Mouse (Mus musculus) hematopoietic stem cell, adult 5-6 weeks (primary cell): Measurements from ENCODE around the gene Rnf111. TPM values are rescaled to one million over a fixed set of nuclear protein-coding genes. Genes with fewer than 3 reads are reported as not detected.
"Not testable (repeated sequence)": the region's sequence is repeated elsewhere in the genome, so short reads cannot be mapped to it uniquely, and the experiment has no call there.

Experiments used
- ATAC-seq, 2 experiments: fragments of 125-278 bp in 1 of 2; replicated peaks in 1 of 2; 2 replicates each; pipeline ENCODE4 v1.8.0; 2016 to 2017; ENCODE audit warnings: inconsistent platforms in 2 of 2, mild to moderate bottlenecking in 2 of 2, moderate number of reproducible peaks in 2 of 2, low read depth in 1 of 2, moderate TSS enrichment in 1 of 2; ENCODE audit not compliant: low FRiP score in 2 of 2, poor library complexity in 2 of 2, severe bottlenecking in 2 of 2, insufficient read depth in 1 of 2, low TSS enrichment in 1 of 2
- total RNA-seq: library from RNA; stranded (forward); fragments of 172-1452, 232-1000 nt; gene quantifications from 2 replicates; pipeline ENCODE4 v1.2.3, GENCODE M21; 2017

Gene Rnf111
- total RNA-seq, 1 experiment from 2014 or later, result 34.8 TPM

DNA sequence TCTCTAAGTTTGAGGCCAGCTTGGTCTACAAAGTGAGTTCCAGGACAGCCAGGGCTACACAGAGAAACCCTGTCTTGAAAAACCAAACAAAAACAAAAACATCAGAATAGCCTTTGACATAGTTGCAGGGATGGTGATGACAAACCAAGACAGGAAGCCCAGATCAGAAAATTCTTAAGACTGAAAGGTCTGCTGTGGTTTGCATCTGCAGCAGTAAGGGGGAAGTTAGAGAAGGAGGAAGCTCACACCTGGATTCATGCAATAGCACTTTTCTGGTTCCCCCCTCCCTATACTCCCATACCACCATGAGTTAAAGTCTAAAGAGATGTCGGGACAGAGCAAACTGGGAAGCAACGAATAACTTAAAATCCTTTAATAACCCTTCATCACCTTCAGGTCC is 2.7 kb upstream of the Rnf111 start:
- 0 out of 4 replicates have a peak, but pooled peaks of 1 of the 2 experiments have one; percentile 14 for ATAC-seq

DNA sequence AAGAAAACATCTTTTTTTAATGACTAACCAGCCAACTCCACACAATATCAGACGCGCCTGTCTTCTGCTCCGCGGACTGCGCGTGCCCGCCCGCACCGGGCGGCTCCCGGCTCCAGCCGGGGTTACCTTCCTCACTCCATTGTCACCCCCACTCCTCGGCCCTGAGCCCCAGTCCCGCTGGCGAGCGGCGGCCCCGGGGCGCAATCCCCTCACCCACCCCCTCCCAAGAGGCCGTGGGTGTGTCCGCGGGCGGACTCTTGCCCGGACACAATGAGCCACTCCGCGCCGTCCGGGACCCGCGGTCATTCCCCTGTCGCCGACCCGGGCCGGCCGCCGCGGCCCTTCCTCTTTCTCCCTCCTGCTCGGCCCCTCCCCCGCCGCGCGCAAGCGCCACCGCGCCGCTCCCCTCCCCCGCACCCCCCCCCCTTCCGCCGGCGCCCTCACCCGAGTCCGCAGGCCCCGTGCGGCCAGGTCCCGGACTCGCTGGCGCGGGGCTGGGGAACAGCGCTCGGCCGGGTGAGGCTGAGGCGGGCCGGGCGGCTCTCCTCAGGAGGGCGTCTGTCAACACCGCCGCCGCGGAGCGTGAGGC is 416 bp downstream of the Rnf111 start:
- ATAC-seq, result peak; percentile 24 to 57; a peak in 2 of 4 replicates

DNA sequence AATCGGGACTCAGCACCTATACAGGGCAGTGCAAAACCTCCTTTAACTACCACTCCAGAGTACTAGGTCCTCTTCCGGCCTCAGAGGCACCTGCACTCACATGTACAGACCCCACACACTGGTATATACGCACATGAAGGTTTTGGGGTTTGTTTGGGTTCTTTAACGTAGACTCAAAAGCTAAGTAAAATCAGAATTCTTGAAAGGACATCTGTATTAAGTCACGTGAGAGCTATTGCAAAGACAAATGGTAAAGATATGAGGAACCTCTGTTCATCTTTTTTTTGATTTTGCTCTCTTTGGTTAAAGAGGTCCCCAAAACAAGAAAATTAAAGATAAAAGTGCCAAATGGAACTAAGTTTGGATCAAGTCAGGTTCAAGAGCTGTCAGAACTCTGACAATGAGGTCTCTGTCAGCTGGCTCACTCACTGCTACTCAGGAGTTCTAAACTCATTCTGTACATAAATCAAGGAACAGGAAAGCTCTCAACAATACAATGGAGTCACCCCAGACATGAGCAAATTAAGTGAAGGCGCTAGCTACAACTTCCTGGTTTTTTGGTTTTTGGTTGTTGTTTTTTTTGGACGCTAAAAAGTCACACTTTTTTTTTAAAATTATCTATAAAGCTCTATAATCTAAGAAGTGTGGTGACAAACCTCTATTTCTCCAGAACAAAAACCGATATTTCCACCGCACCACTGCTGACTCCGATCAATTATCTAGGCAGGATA is 1.1 kb downstream of the Rnf111 start:
- no peak for ATAC-seq

DNA sequence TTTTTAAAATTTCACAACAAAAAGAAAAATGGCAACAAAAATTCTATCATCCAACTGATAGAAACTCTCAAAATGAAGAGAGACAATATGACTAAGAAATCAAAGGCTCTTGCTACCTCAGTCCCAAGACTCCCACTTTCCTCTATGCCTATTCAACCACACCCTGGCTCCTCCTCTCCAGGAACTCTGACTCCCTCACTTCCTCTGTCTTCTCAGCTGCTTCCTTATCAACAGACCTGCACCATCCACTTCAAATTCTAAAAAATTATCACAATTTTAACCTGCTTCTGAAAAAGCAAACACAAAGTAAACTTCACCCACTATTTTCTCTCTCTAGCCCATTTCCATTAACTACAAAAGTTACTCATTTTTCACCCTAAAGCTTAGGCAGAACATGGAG is 6.5 kb downstream of the Rnf111 start:
- no peak for ATAC-seq

DNA sequence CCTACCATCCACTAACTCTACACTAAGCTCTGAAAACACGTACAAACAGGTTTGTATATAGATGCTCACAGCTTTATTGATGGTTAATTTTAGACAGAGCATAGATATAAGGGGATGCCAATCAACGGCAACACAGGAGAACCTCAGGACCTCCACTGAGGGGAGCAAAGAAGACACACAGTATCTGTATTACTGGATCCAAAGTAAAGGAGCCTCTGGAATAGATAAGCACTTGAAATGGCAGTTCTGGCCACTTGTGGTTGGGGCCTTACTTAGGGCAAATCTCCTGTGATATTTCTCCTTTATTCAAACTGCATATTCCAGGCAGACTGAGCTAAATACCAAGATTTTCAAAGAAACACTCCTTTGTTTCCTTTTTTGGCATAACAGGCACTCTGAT is 10.5 kb downstream of the Rnf111 start:
- ATAC-seq, result no peak

DNA sequence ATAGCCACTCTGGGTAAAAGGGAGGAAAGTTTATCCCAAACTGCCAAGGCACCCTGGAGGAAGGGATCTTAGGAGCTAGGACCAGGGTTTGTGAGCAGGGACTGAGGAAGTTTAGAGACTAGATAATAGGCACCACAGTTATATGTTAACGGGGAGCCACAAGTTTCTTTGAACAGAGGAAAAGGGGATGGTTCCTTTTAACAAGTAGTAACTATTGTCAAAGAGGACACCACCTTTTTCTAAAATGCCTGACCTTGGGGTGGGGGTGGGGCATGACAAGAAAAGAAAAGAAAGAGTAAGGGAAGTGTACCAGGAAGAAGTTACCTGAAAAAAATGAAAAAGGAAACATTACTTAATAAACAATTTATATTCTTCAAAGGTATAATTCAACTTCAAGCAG is 12.3 kb downstream of the Rnf111 start:
- ATAC-seq, result no peak

DNA sequence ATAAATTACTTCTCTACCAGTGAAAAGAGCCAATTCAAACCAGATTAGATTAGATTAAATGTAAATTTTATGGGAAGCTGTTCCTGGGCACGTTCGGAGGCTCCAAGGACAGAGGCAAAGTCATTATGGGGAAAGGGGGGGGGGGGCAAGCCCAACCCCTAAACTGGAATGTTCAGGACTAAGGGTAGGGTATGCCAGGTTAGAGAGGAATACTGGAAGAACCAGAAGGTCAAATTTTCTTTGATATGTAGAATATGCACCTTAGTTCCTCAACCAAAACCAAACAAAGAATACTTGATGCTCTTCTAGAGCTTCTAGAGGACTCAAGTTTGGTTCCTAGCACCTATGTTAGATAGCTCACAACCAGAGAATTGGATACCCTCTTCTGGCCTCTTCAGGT is 16.1 kb downstream of the Rnf111 start:
- ATAC-seq, result no peak

DNA sequence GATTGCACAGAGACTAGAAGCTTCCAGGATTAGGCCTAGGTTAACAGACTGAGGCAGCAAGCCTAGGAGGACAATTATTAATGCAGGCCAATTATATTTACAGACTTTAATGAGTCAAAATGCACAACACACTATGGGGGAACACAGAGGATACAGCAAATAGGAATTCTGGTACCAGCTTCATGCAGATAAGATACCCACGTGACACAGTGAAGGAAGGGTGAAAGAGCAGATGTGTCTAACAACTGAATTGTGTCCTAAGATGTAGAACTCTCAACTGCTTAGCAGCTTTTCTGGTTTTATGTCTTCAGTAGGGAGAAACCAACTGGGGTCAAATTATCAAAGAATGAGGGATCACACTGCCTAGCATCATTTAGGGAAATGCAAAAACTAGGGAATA is 17.7 kb downstream of the Rnf111 start:
- ATAC-seq, result no peak

DNA sequence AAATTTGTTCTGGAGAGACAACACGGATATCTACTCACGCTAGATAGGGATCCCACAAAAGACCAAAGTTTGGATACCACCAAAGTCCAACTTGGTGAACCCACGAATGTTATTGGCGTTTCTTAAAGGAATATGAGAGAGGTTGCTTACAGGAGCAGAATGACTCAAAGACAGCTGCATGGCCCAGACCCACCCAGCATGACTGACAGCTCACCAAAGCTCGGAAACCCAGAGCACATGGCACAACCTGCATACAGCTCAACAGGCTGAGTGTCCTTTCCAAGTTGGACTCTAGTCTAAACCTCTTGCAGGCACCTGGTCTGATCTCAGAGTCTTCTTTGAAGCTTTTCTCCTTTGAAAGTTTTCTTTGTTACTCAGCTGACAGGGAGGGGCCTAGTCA is 20.0 kb downstream of the Rnf111 start:
- ATAC-seq, result no peak

DNA sequence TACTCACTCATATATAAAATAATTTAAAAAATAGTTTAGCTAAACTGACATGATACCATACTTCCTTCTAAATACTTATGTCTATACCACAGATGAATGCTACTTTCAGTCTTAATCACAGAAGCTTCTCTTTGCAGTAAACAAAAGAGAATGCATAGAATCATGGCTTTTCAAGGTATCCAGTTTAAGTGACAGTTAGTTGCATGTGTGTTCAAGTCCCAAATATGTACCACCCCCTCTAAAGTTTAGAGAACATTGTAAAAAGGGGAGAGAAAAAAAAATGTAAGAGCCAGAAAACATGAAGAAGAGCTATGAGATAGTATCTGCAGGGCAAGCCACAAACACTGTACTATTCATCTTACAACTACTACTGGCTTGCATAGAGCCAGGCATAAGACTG is 21.7 kb downstream of the Rnf111 start:
- ATAC-seq, result no peak

DNA sequence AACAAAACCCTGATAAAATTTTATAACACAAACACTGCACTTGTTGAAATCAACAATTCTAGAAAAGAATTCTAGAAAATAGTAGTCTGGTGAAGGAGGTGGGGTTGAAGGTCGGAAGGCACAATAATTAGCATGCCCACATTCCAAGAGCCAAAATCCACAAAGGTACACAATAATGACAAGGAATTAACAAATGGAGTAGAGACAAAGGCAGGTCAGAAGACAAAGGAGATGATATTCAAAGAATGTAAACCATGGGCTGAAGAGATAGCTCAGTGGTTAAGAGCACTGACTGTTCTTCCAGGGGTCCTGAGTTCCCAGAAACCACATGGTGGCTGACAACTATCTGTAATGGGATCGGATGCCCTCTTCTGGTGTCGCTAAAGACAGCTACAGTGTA is 26.3 kb downstream of the Rnf111 start:
- no peak for ATAC-seq

DNA sequence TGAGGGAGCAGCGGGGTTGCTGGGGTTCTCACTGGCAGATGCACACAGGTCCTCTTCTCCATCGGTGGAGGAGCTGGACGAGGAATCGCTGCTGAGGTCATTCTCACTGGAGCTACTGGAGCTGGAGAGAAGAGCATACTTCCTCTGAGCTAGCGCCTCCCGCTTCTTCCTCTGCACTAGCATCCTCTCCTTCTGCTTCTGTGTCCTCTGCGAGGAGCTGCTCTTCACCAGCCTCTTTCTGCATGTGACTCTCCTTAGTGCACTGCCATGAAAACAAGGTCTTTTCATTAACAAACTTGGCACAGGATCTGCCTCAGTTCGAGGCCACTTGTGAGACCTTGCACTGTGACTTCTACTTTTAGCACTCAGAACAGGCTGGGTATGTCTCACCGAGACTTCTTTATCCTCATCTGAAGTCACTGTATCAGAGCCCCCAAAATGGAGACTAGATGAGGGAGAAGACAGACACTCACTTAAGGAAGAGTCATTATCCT is 27.7 kb downstream of the Rnf111 start:
- no peak for ATAC-seq

DNA sequence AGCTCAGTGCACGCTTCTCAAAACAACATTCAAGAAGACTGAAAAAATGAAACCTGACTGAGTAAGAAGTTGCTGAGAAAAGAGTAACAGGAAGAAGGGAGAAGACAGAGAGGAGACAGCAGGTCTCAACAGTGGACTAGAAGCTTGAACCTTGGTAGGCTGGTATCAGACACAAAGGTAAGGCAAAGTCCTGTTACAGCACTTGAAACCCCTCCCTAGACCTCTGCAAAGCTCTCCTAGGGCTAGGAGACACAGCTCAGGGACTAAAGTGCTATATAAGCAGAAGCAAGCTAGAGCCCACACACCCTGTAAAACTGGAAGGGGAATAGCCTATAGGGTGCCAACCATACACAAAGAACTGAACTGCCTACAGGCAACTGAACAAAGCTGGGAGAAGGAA is 30.1 kb downstream of the Rnf111 start:
- no peak for ATAC-seq

DNA sequence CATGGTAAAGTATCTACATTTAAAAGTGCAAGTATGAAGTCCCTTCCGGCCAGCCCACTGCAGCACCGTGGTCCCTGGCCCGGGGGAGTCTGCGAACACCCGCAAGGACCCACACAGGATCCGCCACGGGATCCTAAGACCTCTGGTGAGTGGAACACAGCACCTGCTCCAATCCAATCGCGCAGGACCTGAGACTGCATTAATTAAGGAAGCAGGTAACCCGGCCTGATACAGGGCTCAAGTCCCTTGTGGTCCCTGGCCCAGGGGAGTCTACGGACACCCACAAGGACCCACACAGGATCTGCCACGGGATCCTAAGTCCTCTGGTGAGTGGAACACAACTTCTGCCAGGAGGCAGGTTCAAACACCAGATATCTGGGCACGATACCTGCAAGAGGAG is 40.4 kb downstream of the Rnf111 start:
- not testable (repeated sequence) for ATAC-seq

DNA sequence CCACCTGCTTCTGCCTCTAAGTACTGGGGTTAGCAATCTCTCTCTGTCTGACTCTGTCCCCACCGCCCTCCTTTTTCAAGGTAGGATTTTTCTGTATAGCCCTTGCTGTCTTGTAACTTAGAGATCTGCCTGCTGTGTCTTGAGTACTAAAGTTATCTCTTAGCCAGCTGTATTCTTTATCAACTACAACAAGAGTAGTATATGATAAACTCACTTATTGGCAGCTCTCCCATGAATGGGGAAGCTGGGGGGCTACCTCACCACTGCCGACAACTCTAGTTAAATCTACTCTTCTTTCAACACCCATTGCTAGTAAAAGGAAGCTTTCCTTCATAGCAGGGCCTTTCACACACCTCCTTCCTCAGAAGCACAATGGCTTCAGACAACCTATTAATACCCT is 51.2 kb downstream of the Rnf111 start:
- no peak for ATAC-seq

DNA sequence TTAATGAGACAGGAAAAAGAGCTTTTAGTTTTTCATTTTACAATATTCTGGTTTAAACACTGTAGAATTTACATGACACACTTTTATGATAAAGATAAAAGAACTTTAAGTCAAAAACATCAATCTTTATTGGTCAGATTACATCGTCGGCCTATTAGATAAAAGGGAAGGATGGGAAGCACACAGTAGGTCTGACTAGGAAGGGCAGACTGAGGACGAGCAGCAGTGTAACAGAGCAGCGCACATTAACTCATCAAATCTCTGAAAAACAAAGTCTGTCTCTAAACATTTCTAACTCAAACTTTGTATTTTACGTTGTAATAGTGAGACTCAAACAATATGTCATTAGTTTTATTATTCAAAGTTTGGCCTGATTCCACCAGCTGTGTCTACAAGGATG is 54.5 kb downstream of the Rnf111 start:
- no peak for ATAC-seq

DNA sequence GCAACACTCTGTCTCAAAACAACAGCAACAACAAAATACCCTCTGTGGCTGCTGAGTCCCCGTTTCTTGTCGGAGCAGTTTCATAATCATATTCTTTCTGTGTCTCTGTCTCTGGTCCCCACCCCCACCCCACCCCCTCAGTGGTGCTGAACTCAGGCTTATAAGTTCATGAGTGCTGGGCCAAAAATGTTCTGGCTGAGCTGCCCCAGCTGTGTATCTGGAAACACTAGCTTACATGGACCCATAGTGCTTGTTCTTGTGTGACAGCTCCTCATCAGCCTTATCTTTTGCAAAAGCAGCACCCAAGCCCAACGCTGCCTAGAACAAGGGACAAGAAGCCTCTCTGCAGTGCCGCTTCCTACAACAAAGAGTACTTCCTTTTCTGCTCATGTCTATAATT is 63.6 kb downstream of the Rnf111 start:
- ATAC-seq, result no peak

DNA sequence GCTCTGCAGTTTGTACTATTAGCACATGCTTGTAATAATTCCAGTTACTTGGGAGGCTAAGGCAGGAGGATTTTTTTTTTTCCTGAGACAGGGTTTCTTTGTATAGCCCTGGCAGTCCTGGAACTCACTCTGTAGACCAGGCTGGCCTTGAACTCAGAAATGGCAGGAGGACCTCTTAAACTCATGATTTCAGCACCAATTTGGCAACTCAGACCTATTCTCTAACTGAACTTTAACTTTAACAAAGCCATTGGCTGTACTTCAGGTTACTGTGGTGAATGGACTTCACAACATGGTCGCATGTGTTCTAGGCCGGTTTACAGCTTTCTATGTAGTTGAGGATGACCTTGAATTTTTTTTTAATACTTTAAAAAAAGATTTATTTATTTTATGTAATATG is 80.9 kb downstream of the Rnf111 start:
- ATAC-seq, result no peak
